In genomic region chr7:101541132-101541531, GRCm38 (mm10) we compare ENCODE assay signal across 9 mouse cellular contexts. TPM values are rescaled to one million over a fixed set of nuclear protein-coding genes. Genes with fewer than 3 reads are reported as not detected.
DNase-seq lines count a peak whose midpoint lies in the region; ATAC-seq and TF ChIP-seq lines count a peak whose summit lies in the region.
"Had no signal": no experiment of that assay in that cellular context is flagged by ENCODE, and none has a peak within 500 bp of the region (broad histone marks: within the 10 kb centered on the region; RNA-seq: fewer than 3 reads in every experiment).

No protein-coding gene starts in this region.

- no peaks in the 10 kb centered on the region for H3K9me3 ChIP-seq in ES-E14 (ENCODE audit: control insufficient read depth, insufficient read depth, low read depth, low read length)
- H3K9me3 ChIP-seq: lung, embryonic 15.5 days had no signal

- no peak overlapping the region for H3K4me3 ChIP-seq in ES-E14 (ENCODE audit: insufficient read depth in 1 of 2, low read depth in 1 of 2, low read length in 2 of 2, poor library complexity in 1 of 2, severe bottlenecking in 1 of 2)
- no peak overlapping the region for H3K4me3 ChIP-seq in bone marrow macrophage, adult 2 months (ENCODE audit: insufficient read depth, low read length)
- H3K4me3 ChIP-seq in layer of hippocampus, adult 2 months = no peak overlapping the region; the same call in 1 of the 2 replicates
- H3K4me3 ChIP-seq: lung, embryonic 15.5 days had no signal

- H3K9ac ChIP-seq in ES-E14 (ENCODE audit: insufficient read depth, low read depth, low read length, poor library complexity, severe bottlenecking) = no peak overlapping the region
- H3K9ac ChIP-seq: lung, embryonic 15.5 days had no signal

- ATAC-seq in hematopoietic stem cell, adult 5-6 weeks (replicated peaks in 1 of 2; ENCODE audit: insufficient read depth in 1 of 2, low FRiP score in 2 of 2, low TSS enrichment in 1 of 2, low read depth in 1 of 2, poor library complexity in 2 of 2, severe bottlenecking in 2 of 2) = peak; percentile 46 to 56; a peak in 1 of 4 replicates

- peak; percentile 63 for TF ChIP-seq CTCF in bone marrow macrophage, adult 2 months (IDR thresholded peaks at IDR 0.05; ENCODE audit: low read depth, low read length)
- peak; percentile 84 for TF ChIP-seq CTCF in layer of hippocampus, adult 2 months (conservative IDR thresholded peaks at IDR 0.05)

- in situ Hi-C loops in ES-E14 (cut with MboI; ENCODE audit: low sequenced_read_pairs in 2 of 2, unreplicated experiment in 2 of 2) = no loop called here

- no peak overlapping the region for H3K27ac ChIP-seq in ES-E14 (ENCODE audit: insufficient read depth, low read depth, low read length, poor library complexity, severe bottlenecking)
- no peak overlapping the region for H3K27ac ChIP-seq in bone marrow macrophage, adult 2 months (ENCODE audit: insufficient read depth, low read depth, low read length)
- H3K27ac ChIP-seq in layer of hippocampus, adult 2 months = peak overlapping the region; percentile 67; the same call in 1 of the 2 replicates
- H3K27ac ChIP-seq: lung, embryonic 15.5 days had no signal

- TF ChIP-seq POLR2A in bone marrow macrophage, adult 2 months (IDR thresholded peaks at IDR 0.05; ENCODE audit: borderline replicate concordance, low read depth, low read length) = no peak

- DNase-seq in ES-E14 (ENCODE audit: low read depth, low spot score) = peak; percentile 65
- peak; percentile 44 for DNase-seq in fibroblast of lung, adult 2 months (ENCODE audit: low read depth)
- peak; percentile 75 to 81 for DNase-seq in layer of hippocampus, adult 2 months (ENCODE audit: low spot score in 2 of 2)
- DNase-seq in lung, postnatal 36 days = peak; percentile 82
- DNase-seq in retina, postnatal 7 days (ENCODE audit: low read depth, low spot score) = peak; percentile 63
- DNase-seq in yolk sac, embryonic 10.5 days (ENCODE audit: low spot score) = peak; percentile 39

- H3K36me3 ChIP-seq in ES-E14 (ENCODE audit: control insufficient read depth, insufficient read depth, low read length, poor library complexity, severe bottlenecking) = no peaks in the 10 kb centered on the region
- H3K36me3 ChIP-seq: lung, embryonic 15.5 days had no signal

- H3K4me1 ChIP-seq in ES-E14 (ENCODE audit: control insufficient read depth in 2 of 2, insufficient read depth in 2 of 2, low read length in 2 of 2, poor library complexity in 1 of 2) = no peaks in the 10 kb centered on the region
- peaks cover 16% of the 10 kb centered on the region for H3K4me1 ChIP-seq in bone marrow macrophage, adult 2 months (ENCODE audit: control insufficient read depth, insufficient read depth, low read length)
- H3K4me1 ChIP-seq: lung, embryonic 15.5 days had no signal

TF ChIP-seq in ES-E14, 5 proteins besides CTCF, POLR2A, EP300 and RAD21:
- peak; percentile 70; the same call in 1 of the 2 replicates for TF ChIP-seq ZC3H11A (IDR thresholded peaks at IDR 0.05; ENCODE audit: borderline replicate concordance, low read depth, low read length)
- TF ChIP-seq HCFC1 (IDR thresholded peaks at IDR 0.05; ENCODE audit: borderline replicate concordance, insufficient read depth, low read length) = no peak

RNA-seq across cellular contexts. Expression of gene Art2b, which starts 44.3 kb away (rescaled TPM):
- total RNA-seq in ES-E14 (2012; rRNA removed) = not detected in 2 replicates
- not detected in 2 replicates for polyA plus RNA-seq in bone marrow macrophage, adult 2 months (2012; ENCODE audit: insufficient read depth, insufficient read length, missing spikeins)
- 0.55 and 2.6 TPM in 2 replicates for total RNA-seq in hematopoietic stem cell, adult 5-6 weeks (2017)
- total RNA-seq in layer of hippocampus, adult 2 months (2021) = not detected
- polyA plus RNA-seq: lung, embryonic 15.5 days had no signal
